Mouse (Mus musculus): ENCODE results near the gene Ccdc182. TPM values are rescaled to one million over a fixed set of nuclear protein-coding genes. Genes with fewer than 3 reads are reported as not detected.

The Ccdc182 gene
- polyA plus RNA-seq, 1 experiment from 2014 or later = 0.13 TPM

- ATAC-seq (ENCODE audit: low FRiP score) = no peak
- Histone ChIP-seq H3K9ac (replicated peaks) (no peak overlapping the region), H3K4me1 (peaks cover 23% of the 10 kb centered on the region), H3K4me3 (replicated peaks) (no peak overlapping the region), H3K9me3 (replicated peaks) (no peaks in the 10 kb centered on the region), H3K27ac (replicated peaks) (peak overlapping the region; percentile 23; the same call in 1 of the 2 replicates), H3K36me3 (no peaks in the 10 kb centered on the region), H3K4me2 (no peak overlapping the region), H3K27me3 (replicated peaks) (no peaks in the 10 kb centered on the region)
- WGBS = 53% methylated on average over 5 of the region's 5 CpGs
These were observed 29.0 kb upstream of the Ccdc182 start for GRCm38 (mm10) chr11:88264889-88265288.

- WGBS = 53% methylated on average over 6 of the region's 6 CpGs
- no peaks in the 10 kb centered on the region for H3K27me3 ChIP-seq (replicated peaks)
- 0 out of 2 replicates have a peak overlapping the region, but pooled peaks have one; percentile 9 for H3K27ac ChIP-seq (replicated peaks)
- H3K4me1 ChIP-seq = peaks cover 23% of the 10 kb centered on the region
- no peak overlapping the region for H3K4me3 ChIP-seq (replicated peaks)
- H3K9me3 ChIP-seq (replicated peaks) = no peaks in the 10 kb centered on the region
- no peak overlapping the region for H3K9ac ChIP-seq (replicated peaks)
- ATAC-seq (ENCODE audit: low FRiP score) = no peak; the same call in 1 of the 2 replicates
- no peak overlapping the region for H3K4me2 ChIP-seq
- no peaks in the 10 kb centered on the region for H3K36me3 ChIP-seq
These were observed 27.5 kb upstream of the Ccdc182 start for GRCm38 (mm10) chr11:88266311-88266710.

GRCm38 (mm10) chr11:88271870-88272269 lies 22.0 kb upstream of the Ccdc182 start:
- H3K36me3 ChIP-seq = no peaks in the 10 kb centered on the region
- 73% methylated on average over 3 of the region's 3 CpGs for whole genome bisulfite sequencing
- H3K9ac ChIP-seq (replicated peaks) = no peak overlapping the region
- no peak overlapping the region for H3K4me2 ChIP-seq
- H3K4me1 ChIP-seq = peaks cover 39% of the 10 kb centered on the region
- H3K27ac ChIP-seq (replicated peaks) = no peak overlapping the region
- no peaks in the 10 kb centered on the region for H3K9me3 ChIP-seq (replicated peaks)
- ATAC-seq (ENCODE audit: low FRiP score) = no peak
- no peak overlapping the region for H3K4me3 ChIP-seq (replicated peaks)
- H3K27me3 ChIP-seq (replicated peaks) = no peaks in the 10 kb centered on the region; the same call in 1 of the 2 replicates

- WGBS = 15% methylated on average over 23 of the region's 23 CpGs
- no peak overlapping the region for H3K4me3 ChIP-seq (replicated peaks)
- H3K9me3 ChIP-seq (replicated peaks) = no peaks in the 10 kb centered on the region
- peak overlapping the region; percentile 73 for H3K27ac ChIP-seq (replicated peaks)
- peaks cover 37% of the 10 kb centered on the region for H3K4me1 ChIP-seq
- no peak overlapping the region for H3K9ac ChIP-seq (replicated peaks)
- H3K4me2 ChIP-seq = 0 out of 2 replicates have a peak overlapping the region, but pooled peaks have one; percentile 11
- no peak for ATAC-seq (ENCODE audit: low FRiP score)
- H3K27me3 ChIP-seq (replicated peaks) = no peaks in the 10 kb centered on the region; the same call in 1 of the 2 replicates
- no peaks in the 10 kb centered on the region for H3K36me3 ChIP-seq
These were observed 19.6 kb upstream of the Ccdc182 start for GRCm38 (mm10) chr11:88274111-88274879.

GRCm38 (mm10) chr11:88274901-88275498 lies 18.9 kb upstream of the Ccdc182 start:
- Histone ChIP-seq H3K27ac (replicated peaks) (peak overlapping the region; percentile 78), H3K36me3 (no peaks in the 10 kb centered on the region), H3K4me1 (peaks cover 35% of the 10 kb centered on the region), H3K4me2 (peak overlapping the region; percentile 11; the same call in 1 of the 2 replicates), H3K9me3 (replicated peaks) (no peaks in the 10 kb centered on the region), H3K27me3 (replicated peaks) (no peaks in the 10 kb centered on the region; the same call in 1 of the 2 replicates), H3K4me3 (replicated peaks) (no peak overlapping the region), H3K9ac (replicated peaks) (no peak overlapping the region)
- 8% methylated on average over 13 of the region's 13 CpGs for WGBS
- ATAC-seq (ENCODE audit: low FRiP score) = peak; percentile 50; the same call in 1 of the 2 replicates

GRCm38 (mm10) chr11:88275949-88276348 lies 17.9 kb upstream of the Ccdc182 start:
- peak overlapping the region; percentile 78 for H3K27ac ChIP-seq (replicated peaks)
- no peaks in the 10 kb centered on the region for H3K36me3 ChIP-seq
- ATAC-seq (ENCODE audit: low FRiP score) = no peak
- no peaks in the 10 kb centered on the region; the same call in 1 of the 2 replicates for H3K27me3 ChIP-seq (replicated peaks)
- H3K9ac ChIP-seq (replicated peaks) = no peak overlapping the region
- 30% methylated on average over 6 of the region's 6 CpGs for WGBS
- H3K4me1 ChIP-seq = peaks cover 41% of the 10 kb centered on the region
- H3K4me3 ChIP-seq (replicated peaks) = no peak overlapping the region
- H3K4me2 ChIP-seq = no peak overlapping the region
- H3K9me3 ChIP-seq (replicated peaks) = no peaks in the 10 kb centered on the region

- Histone ChIP-seq H3K27me3 (replicated peaks) (no peaks in the 10 kb centered on the region; the same call in 1 of the 2 replicates), H3K27ac (replicated peaks) (peak overlapping the region; percentile 78), H3K4me2 (no peak overlapping the region), H3K9ac (replicated peaks) (no peak overlapping the region), H3K4me3 (replicated peaks) (no peak overlapping the region), H3K9me3 (replicated peaks) (no peaks in the 10 kb centered on the region), H3K4me1 (peaks cover 41% of the 10 kb centered on the region), H3K36me3 (no peaks in the 10 kb centered on the region)
- peak; percentile 50 for ATAC-seq (ENCODE audit: low FRiP score)
- WGBS = 14% methylated on average over 19 of the region's 19 CpGs
These were observed 17.1 kb upstream of the Ccdc182 start for GRCm38 (mm10) chr11:88276534-88277308.

GRCm38 (mm10) chr11:88279006-88279405 lies 14.9 kb upstream of the Ccdc182 start:
- Histone ChIP-seq H3K27me3 (replicated peaks) (no peaks in the 10 kb centered on the region; the same call in 1 of the 2 replicates), H3K4me1 (peaks cover 42% of the 10 kb centered on the region), H3K4me3 (replicated peaks) (no peak overlapping the region), H3K36me3 (no peaks in the 10 kb centered on the region), H3K9me3 (replicated peaks) (no peaks in the 10 kb centered on the region), H3K4me2 (no peak overlapping the region), H3K9ac (replicated peaks) (no peak overlapping the region), H3K27ac (replicated peaks) (no peak overlapping the region)
- ATAC-seq (ENCODE audit: low FRiP score) = no peak
- 40% methylated on average over 4 of the region's 4 CpGs for WGBS

- Histone ChIP-seq H3K36me3 (no peaks in the 10 kb centered on the region), H3K9me3 (replicated peaks) (no peaks in the 10 kb centered on the region), H3K4me1 (peaks cover 29% of the 10 kb centered on the region), H3K4me3 (replicated peaks) (no peak overlapping the region), H3K4me2 (no peak overlapping the region), H3K27me3 (replicated peaks) (no peaks in the 10 kb centered on the region), H3K9ac (replicated peaks) (no peak overlapping the region), H3K27ac (replicated peaks) (peak overlapping the region; percentile 58)
- no peak for ATAC-seq (ENCODE audit: low FRiP score)
- 18% methylated on average over 8 of the region's 8 CpGs for WGBS
These were observed 13.4 kb upstream of the Ccdc182 start for GRCm38 (mm10) chr11:88280426-88280836.

GRCm38 (mm10) chr11:88281428-88282119 lies 12.3 kb upstream of the Ccdc182 start:
- Histone ChIP-seq H3K27me3 (replicated peaks) (no peaks in the 10 kb centered on the region), H3K9me3 (replicated peaks) (no peaks in the 10 kb centered on the region), H3K9ac (replicated peaks) (no peak overlapping the region), H3K4me2 (no peak overlapping the region), H3K36me3 (no peaks in the 10 kb centered on the region), H3K27ac (replicated peaks) (peak overlapping the region; percentile 51; the same call in 1 of the 2 replicates), H3K4me3 (replicated peaks) (no peak overlapping the region), H3K4me1 (peaks cover 23% of the 10 kb centered on the region)
- ATAC-seq (ENCODE audit: low FRiP score) = no peak
- WGBS = 51% methylated on average over 8 of the region's 8 CpGs

- Histone ChIP-seq H3K4me1 (peaks cover 15% of the 10 kb centered on the region), H3K27ac (replicated peaks) (no peak overlapping the region), H3K4me3 (replicated peaks) (no peak overlapping the region), H3K9me3 (replicated peaks) (no peaks in the 10 kb centered on the region), H3K36me3 (no peaks in the 10 kb centered on the region), H3K27me3 (replicated peaks) (no peaks in the 10 kb centered on the region), H3K9ac (replicated peaks) (no peak overlapping the region), H3K4me2 (no peak overlapping the region)
- WGBS = 97% methylated on average over 2 of the region's 2 CpGs
- ATAC-seq (ENCODE audit: low FRiP score) = no peak
These were observed 11.3 kb upstream of the Ccdc182 start for GRCm38 (mm10) chr11:88282516-88282915.

Data from neural tube, embryonic 15.5 days (tissue).